Comparison of ENCODE assay signal across 8 mouse cellular contexts in genomic region chr6:140424201-140424990, GRCm38 (mm10). TPM values are rescaled to one million over a fixed set of nuclear protein-coding genes. Genes with fewer than 3 reads are reported as not detected.
DNase-seq lines count a peak whose midpoint lies in the region; ATAC-seq lines count a peak whose summit lies in the region.

No protein-coding gene starts in this region.

- H3K27me3 ChIP-seq in hindbrain, embryonic 10.5 days (ENCODE audit: insufficient read depth, poor library complexity, severe bottlenecking), result no peaks in the 10 kb centered on the region

- DNase-seq in MN1 (ENCODE audit: low spot score), result peak; percentile 40
- DNase-seq in cerebellum, adult 11 months, result peak; percentile 55
- DNase-seq in forelimb bud, embryonic 11.5 days (ENCODE audit: low read depth, low spot score), result peak; percentile 36
- DNase-seq in hindbrain, embryonic 10.5 days (ENCODE audit: low spot score), result peak; percentile 66
- peak; percentile 41 to 43 for DNase-seq in left cerebral cortex, adult 8-10 months (ENCODE audit: low spot score in 2 of 2)
- DNase-seq in right cerebral cortex, postnatal 25 days, result peak; percentile 58
- peak; percentile 59 for DNase-seq in yolk sac, embryonic 10.5 days (ENCODE audit: low spot score)

- H3K4me3 ChIP-seq in hindbrain, embryonic 10.5 days, result peak overlapping the region; percentile 68

- H3K27ac ChIP-seq in hindbrain, embryonic 10.5 days, result peak overlapping the region; percentile 96

- peaks cover 24% of the 10 kb centered on the region for H3K4me1 ChIP-seq in hindbrain, embryonic 10.5 days (replicated peaks)

- H3K9me3 ChIP-seq in hindbrain, embryonic 10.5 days, result peaks cover 4% of the 10 kb centered on the region; the same call in 1 of the 2 replicates

- under 1% methylated on average over 66 of the region's 72 CpGs for WGBS in hindbrain, embryonic 10.5 days

- ATAC-seq in megakaryocyte-erythroid progenitor cell, adult 5-6 weeks (replicated peaks; ENCODE audit: low FRiP score, low TSS enrichment, poor library complexity, severe bottlenecking), result peak; percentile 70

- peaks cover 13% of the 10 kb centered on the region for H3K36me3 ChIP-seq in hindbrain, embryonic 10.5 days

RNA-seq across cellular contexts. Expression of gene Plekha5, which starts 0.5 kb away (rescaled TPM):
- 35.5 and 43.1 TPM in 2 replicates for polyA plus RNA-seq in hindbrain, embryonic 10.5 days (2016; fragmentation: Nextera tagmentation; extraction: Ambion mirVana)
- 100 to 1,000 TPM; 124 to 132 (median 127) TPM for total RNA-seq in left cerebral cortex, adult 8-10 months (2022)
- 8.8 and 14.2 TPM in 2 replicates for total RNA-seq in megakaryocyte-erythroid progenitor cell, adult 5-6 weeks (2014; fragmentation: Nextera tagmentation)
- 2.9 and 12.2 TPM in 2 replicates for total RNA-seq in megakaryocyte-erythroid progenitor cell, adult 5-6 weeks (2017)

Comparison
In these comparisons a context has a peak if more than half of its experiments do, and no peak if none do; other contexts are left out.
1. Peak in every context shown above with its lines: DNase-seq, ATAC-seq, H3K4me3 ChIP-seq and H3K27ac ChIP-seq.
2. RNA of gene Plekha5, which starts 0.5 kb away (total RNA-seq): 124 to 132 TPM in left cerebral cortex, adult 8-10 months; 2.9 to 14.2 TPM in megakaryocyte-erythroid progenitor cell, adult 5-6 weeks; every median in the first group is over 4 times any median in the second.